Comparison of ENCODE assay signal across 23 mouse cellular contexts in genomic region chr4:108598306-108598705, GRCm38 (mm10). TPM values are rescaled to one million over a fixed set of nuclear protein-coding genes. Genes with fewer than 3 reads are reported as not detected.
DNase-seq lines count a peak whose midpoint lies in the region; ATAC-seq and TF ChIP-seq lines count a peak whose summit lies in the region.
"Had no signal": no experiment of that assay in that cellular context is flagged by ENCODE, and none has a peak within 500 bp of the region (broad histone marks: within the 10 kb centered on the region; RNA-seq: fewer than 3 reads in every experiment).

No protein-coding gene starts in this region.

- no peaks in the 10 kb centered on the region for H3K4me1 ChIP-seq in lung, postnatal 0 days (ENCODE audit: insufficient read depth, low read depth, low read length)
- H3K4me1 ChIP-seq: embryonic facial prominence, embryonic 10.5 days; embryonic facial prominence, embryonic 12.5 days; forebrain, embryonic 13.5 days; forebrain, embryonic 15.5 days had no signal

- H3K27me3 ChIP-seq in lung, postnatal 0 days (replicated peaks; ENCODE audit: insufficient read depth, low read length): no peaks in the 10 kb centered on the region
- H3K27me3 ChIP-seq: embryonic facial prominence, embryonic 12.5 days; forebrain, embryonic 13.5 days; forebrain, embryonic 15.5 days; Patski had no signal

- no peak overlapping the region for H3K9ac ChIP-seq in lung, postnatal 0 days (replicated peaks; ENCODE audit: low read depth)
- H3K9ac ChIP-seq: embryonic facial prominence, embryonic 12.5 days; forebrain, embryonic 13.5 days; forebrain, embryonic 15.5 days; forebrain, postnatal 0 days had no signal

- no peak overlapping the region for H3K4me2 ChIP-seq in lung, postnatal 0 days (replicated peaks; ENCODE audit: low read depth, low read length)
- H3K4me2 ChIP-seq: embryonic facial prominence, embryonic 12.5 days; forebrain, embryonic 13.5 days; forebrain, embryonic 15.5 days had no signal

- H3K9me3 ChIP-seq in lung, postnatal 0 days (ENCODE audit: low read length): no peaks in the 10 kb centered on the region
- H3K9me3 ChIP-seq: embryonic facial prominence, embryonic 12.5 days; forebrain, embryonic 13.5 days; forebrain, embryonic 15.5 days; G1E had no signal

- no peak for DNase-seq in lung, postnatal 0 days (ENCODE audit: low spot score)
- no peak for DNase-seq in lung, postnatal 25 days (ENCODE audit: low spot score)
- DNase-seq in A20 (ENCODE audit: low read depth, low spot score) (peak; percentile 59), MN1 (ENCODE audit: low spot score) (no peak)
- peak; percentile 20 for DNase-seq in Muller cell, postnatal 12 days (ENCODE audit: inconsistent ontology term)
- no peak for DNase-seq in ovary, adult 18-20 months (ENCODE audit: low spot score)
- DNase-seq: adrenal gland, adult 8-10 months; adrenal gland, postnatal 14 days; adrenal gland, postnatal 36 days; cerebellum, adult 11-12 months; cerebellum, adult 2 months; cerebellum, adult 9-10 months; cerebellum, postnatal 10 days; cerebellum, postnatal 25 days; forebrain, postnatal 0 days had no signal

- H3K27ac ChIP-seq in lung, postnatal 0 days (ENCODE audit: low read length): no peak overlapping the region
- H3K27ac ChIP-seq: embryonic facial prominence, embryonic 10.5 days; embryonic facial prominence, embryonic 12.5 days; forebrain, embryonic 13.5 days; forebrain, embryonic 15.5 days had no signal

- ATAC-seq in lung, postnatal 0 days: peak; percentile 43
- no peak for ATAC-seq in granulocyte monocyte progenitor cell, adult 5-6 weeks (replicated peaks; ENCODE audit: poor library complexity, severe bottlenecking)
- ATAC-seq: activated CD4-positive, CD25-positive, alpha-beta regulatory T cell, adult 4 months; forebrain, embryonic 13.5 days; forebrain, embryonic 15.5 days; forebrain, postnatal 0 days; Patski had no signal

- no peaks in the 10 kb centered on the region for H3K36me3 ChIP-seq in lung, postnatal 0 days (ENCODE audit: insufficient read depth, low read length)

- no peak overlapping the region for H3K4me3 ChIP-seq in lung, postnatal 0 days (ENCODE audit: low read depth, low read length)
- H3K4me3 ChIP-seq: embryonic facial prominence, embryonic 10.5 days; embryonic facial prominence, embryonic 12.5 days; forebrain, embryonic 13.5 days; forebrain, embryonic 15.5 days had no signal

- WGBS in lung, postnatal 0 days: 64% methylated on average over 4 of the region's 4 CpGs

- TF ChIP-seq EP300 in lung, postnatal 0 days (IDR thresholded peaks at IDR 0.05): no peak

- no peak for TF ChIP-seq CTCF in lung, postnatal 0 days (IDR thresholded peaks at IDR 0.05)

RNA-seq across cellular contexts. Expression of gene Orc1, which starts 19.1 kb away (rescaled TPM):
- polyA plus RNA-seq in lung, postnatal 0 days (2015; fragmentation: Nextera tagmentation; extraction: Ambion mirVana): 0.83 and 1.0 TPM in 2 replicates
- total RNA-seq in granulocyte monocyte progenitor cell, adult 5-6 weeks (2014; fragmentation: Nextera tagmentation): 14.6 and 24.6 TPM in 2 replicates
- total RNA-seq in granulocyte monocyte progenitor cell, adult 5-6 weeks (2017): 7.8 and 11.0 TPM in 2 replicates

RNA-seq across cellular contexts. Expression of gene Prpf38a, which starts 19.2 kb away (rescaled TPM):
- 40.4 and 42.1 TPM in 2 replicates for polyA plus RNA-seq in lung, postnatal 0 days (2015; fragmentation: Nextera tagmentation; extraction: Ambion mirVana)
- total RNA-seq in granulocyte monocyte progenitor cell, adult 5-6 weeks (2014; fragmentation: Nextera tagmentation): 50.4 and 78.1 TPM in 2 replicates
- total RNA-seq in granulocyte monocyte progenitor cell, adult 5-6 weeks (2017): 116 and 137 TPM in 2 replicates

RNA-seq across cellular contexts. Expression of gene Cc2d1b, which starts 21.4 kb away (rescaled TPM):
- 21.3 and 22.4 TPM in 2 replicates for polyA plus RNA-seq in lung, postnatal 0 days (2015; fragmentation: Nextera tagmentation; extraction: Ambion mirVana)
- total RNA-seq in granulocyte monocyte progenitor cell, adult 5-6 weeks (2014; fragmentation: Nextera tagmentation): 23.5 and 29.2 TPM in 2 replicates
- total RNA-seq in granulocyte monocyte progenitor cell, adult 5-6 weeks (2017): 65.4 and 86.2 TPM in 2 replicates

Comparison
In these comparisons a context has a peak if more than half of its experiments do, and no peak if none do; other contexts are left out.
1. DNase-seq: peak in A20 (single experiment) and Muller cell, postnatal 12 days (single experiment); none in lung, postnatal 0 days (single experiment), lung, postnatal 25 days (single experiment), ovary, adult 18-20 months (single experiment) and MN1 (single experiment).